Mouse (Mus musculus) MEL-GATA-1-ER (cell line): Measurements from ENCODE around the gene Atf1.

Experiments used
- DNase-seq: peaks from one replicate; pipeline ENCODE4 v3.0.0-alpha.2; 2012; ENCODE audit warnings: low read depth; ENCODE audit errors: extremely low read depth

Atf1 gene

DNA sequence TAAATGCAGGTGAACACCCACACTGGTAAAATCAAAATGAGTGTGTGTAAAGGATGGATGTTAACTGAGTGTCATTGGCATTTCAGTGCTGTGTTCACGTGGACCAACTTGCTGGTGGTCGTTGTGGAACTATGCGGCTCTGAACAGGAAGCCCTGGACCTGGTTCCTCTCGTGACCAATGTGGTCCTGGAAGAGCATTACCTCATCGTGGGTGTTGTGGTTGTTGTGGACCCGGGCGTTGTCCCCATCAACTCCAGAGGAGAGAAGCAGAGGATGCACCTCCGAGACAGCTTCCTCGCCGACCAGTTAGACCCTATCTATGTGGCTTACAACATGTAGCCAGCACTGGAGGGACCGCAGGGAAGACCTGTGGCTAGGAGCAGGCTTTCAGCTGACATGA, 12.5 kb upstream of the Atf1 start:
- DNase-seq: no peak

DNA sequence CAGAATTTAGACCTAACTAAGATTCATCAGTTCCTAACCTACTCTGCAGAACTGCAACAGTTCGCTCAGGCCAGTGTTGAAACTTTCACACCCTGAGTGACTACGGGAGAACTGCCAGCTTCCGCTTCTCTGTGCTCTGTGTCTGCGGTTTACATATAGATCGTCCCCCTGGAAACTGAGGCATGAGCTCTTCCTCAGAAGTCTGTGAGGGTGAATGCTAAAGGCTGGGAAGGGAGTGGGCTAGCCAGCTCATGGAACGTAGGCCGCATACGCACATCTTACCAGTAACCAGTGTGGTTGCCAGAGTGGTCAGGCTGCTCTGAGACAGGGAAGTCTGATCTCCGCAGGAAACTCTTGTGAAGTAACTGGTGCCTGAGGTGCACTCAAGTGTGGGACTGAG, 11.4 kb upstream of the Atf1 start:
- no peak for DNase-seq

DNA sequence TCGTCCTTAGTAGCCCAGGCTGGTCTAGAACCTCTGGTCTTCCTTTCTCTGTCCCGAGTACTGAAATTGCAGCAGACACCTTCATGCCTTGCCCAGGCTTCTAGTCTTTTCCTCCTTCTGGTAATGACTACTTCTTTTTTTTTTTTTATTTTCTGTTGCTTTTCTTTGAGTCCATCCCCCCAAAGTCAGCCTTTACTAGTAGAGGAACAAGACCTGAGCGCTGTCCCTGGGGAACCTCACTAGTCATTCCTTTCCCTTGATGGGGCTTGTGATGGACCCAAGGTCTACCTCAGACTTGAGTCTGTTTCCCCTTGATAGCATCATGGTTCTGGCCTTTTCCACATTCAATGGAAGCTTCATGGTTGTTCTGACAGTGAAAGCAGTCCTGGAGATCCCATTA, 9.6 kb upstream of the Atf1 start:
- DNase-seq: no peak

DNA sequence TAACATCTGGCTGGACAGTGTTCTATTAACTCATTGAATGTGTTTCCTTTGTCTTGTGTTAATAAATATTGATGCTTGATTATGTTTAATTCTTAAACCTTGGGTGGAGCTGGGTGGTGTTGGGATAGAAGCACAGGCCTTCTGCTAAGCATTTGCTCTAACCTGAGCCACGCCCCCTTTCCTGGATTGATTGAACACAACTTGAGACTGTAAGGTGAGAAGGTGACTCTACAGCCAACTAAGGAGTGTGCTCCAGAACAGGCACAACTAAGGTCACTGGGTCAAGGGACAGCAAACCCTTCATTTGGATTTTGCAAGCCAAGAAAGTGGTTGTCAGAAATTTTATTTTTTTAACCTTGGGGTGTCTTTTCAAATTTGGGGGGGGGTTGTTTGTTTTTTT, 8.2 kb upstream of the Atf1 start:
- DNase-seq: no peak

DNA sequence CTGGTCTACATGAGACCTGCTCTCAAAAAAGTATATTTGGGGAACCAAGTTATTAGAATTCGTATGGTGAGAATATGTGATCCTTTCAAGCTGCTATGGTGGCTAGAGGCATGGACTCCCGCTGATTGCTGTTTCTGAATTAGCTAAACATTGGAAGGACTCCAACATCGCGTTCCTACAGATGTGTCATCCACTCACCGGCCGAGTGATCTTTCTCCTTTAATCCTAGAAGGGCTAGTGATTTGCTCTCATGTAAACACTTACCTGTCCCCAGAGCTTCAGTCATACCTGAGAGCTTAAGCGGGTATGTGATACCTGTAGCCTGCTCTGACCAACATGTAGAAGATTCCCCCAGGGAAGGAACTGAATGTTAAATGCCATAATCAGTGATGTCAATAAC, 6.7 kb upstream of the Atf1 start:
- DNase-seq: no peak

DNA sequence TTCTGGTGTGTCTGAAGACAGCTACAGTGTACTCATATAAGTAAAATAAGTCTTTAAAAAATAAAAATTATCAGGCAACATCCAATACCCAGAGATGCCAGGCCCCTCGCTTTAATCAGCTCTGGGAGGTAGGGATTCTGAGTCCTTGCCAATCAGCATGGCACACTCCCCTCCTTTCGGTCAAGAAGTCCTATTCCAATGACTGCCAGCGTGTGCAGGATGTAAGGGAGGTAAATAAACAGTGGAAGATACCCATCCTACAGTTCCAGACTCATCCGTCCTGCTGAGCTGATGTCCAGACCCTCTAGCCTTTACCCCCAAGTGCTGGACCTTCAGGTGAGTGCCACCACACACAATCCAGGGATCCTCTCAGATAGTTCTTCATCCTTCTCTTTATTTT, 2.2 kb upstream of the Atf1 start:
- no peak for DNase-seq

DNA sequence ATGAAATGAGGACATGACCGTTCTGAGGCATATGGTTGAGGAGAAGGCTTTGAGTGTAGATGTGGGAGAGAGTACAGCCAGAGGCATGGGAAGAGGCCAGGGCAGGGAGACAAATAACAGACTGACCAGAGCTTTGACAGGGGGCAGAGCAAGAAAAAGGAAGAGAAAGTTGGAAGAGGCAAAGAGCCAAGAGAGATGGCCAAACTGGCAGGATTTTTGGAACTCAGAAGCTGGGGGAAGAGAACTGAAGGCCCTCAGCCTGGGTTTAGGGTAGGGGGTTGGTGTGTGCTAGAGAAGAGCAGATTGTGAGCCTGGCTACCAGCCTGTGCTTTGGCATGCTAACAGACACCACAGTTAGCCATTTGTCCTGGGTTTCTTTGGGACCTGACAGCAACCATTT, 1.7 kb upstream of the Atf1 start:
- no peak for DNase-seq

DNA sequence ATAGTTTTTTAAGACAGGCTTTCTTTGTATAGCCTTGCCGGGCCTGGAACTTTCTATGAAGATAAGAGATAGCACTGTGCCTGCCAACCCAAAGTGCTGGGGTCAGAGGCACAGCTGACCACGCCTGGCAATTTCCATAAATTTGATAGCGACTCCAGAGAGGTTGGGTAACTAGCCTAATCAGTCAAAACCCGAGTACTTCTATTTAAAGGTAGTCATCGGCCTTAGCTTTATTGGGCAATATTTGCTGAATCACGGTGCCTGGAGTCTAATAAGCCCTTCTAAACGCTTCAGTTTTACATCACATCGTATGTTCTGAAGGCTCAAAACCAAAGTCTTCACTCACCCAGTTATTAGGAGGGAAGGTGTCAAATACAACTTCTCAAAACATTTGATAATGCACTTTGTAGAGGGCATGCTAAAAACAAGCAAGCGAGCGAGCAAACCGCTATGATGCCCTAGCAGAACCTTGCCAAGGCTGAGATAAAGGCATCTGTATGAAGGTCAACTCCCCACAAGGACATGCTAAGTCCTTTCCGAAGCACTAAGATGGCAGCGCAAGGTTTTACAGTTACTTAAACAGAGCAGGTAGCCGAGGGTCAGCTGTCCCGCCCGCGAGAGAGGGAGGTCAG, 472 bp upstream of the Atf1 start:
- DNase-seq: peak; percentile 93

DNA sequence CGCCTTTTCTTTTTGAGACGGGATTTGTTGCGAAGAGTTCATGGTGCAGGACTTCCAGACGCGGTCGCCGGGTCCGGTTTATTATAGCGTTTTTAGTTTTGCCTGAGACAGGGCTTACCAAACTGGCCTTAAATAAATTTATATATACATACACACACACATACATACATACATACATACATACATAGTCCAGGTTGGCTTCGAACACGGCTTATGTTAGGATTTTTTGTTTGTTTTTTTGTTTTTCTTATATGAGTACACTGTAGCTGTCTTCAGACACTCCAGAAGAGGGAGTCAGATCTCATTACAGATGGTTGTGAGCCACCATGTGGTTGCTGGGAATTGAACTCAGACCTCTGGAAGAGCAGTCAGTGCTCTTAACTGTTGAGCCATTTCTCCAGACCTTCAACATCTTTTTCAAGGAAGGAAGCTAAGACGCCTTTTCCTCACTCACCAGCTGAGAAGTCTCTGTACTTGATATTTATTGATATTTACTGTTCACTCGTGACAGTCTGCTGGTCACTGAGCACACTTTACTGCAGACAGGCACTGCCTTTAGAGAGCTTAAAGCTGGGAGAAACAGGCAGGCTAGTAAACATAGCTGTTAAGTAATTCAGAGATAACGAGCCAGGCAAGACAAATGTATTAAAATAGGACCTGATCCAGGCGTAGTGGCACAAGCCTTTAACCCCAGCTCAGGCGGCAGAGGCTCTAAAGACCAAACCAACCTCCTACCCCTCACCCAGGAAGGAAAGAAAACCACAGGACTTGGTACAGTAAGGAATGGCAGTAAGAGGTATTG, 1.1 kb downstream of the Atf1 start:
- DNase-seq: peak; percentile 36

DNA sequence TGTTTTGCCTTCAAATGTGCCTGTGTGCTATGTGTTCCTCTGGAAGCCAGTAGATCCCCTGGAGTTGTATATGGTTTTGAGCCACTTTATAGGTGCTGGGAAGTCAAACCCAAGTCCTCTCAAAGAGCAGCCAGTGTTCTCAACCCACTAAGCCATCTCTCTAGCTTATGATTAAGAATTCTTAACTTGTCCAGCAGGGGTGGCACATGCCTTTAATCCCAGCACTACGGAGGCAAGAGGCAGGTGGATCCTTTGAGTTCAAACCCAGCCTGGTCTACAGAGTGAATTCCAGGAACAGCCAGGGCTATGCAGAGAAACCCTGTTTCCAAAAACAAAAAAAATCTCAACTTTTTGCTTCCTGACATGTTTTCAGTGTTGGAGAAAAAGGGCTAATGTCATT, 3.0 kb downstream of the Atf1 start:
- DNase-seq: peak; percentile 25

DNA sequence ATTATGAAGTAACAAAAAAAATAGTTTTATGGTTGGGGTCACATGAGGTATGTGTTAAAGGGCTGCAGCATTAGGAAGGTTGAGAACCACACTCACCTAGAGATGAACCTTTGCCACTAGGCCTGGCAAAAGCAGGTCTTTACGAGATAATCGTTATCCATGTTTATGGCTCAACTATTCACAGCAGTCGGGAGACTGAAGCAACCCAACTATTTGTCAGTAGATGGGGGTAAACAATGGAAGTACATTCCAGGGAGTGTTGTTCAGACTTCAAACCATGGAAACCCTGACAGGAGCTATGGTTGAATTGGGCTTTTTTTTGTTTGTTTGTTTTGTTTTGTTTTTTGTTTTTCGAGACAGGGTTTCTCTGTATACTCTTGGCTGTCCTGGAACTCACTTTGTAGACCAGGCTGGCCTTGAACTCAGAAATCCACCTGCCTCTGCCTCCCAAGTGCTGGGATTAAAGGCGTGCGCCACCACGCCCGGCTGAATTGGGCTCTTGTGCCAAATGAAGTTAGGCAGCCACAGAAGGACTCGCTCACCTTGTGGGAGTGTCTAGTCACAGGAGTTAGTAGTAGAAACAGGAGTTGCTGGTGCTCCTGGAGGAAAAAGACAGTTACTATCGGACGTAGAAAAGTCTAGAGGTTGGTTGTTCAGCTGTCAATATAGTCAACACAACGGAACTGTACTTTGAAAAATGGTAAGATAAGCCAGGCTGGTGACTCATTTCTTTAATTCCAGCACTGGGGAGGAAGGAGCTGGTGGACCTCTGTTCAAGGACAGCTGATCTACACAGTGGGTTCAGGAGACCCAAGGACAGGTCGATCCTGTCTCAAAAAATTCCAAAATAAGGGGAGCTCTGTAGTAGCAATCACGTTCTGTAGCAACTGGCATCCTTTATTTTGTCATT, 4.3 kb downstream of the Atf1 start:
- DNase-seq: no peak

DNA sequence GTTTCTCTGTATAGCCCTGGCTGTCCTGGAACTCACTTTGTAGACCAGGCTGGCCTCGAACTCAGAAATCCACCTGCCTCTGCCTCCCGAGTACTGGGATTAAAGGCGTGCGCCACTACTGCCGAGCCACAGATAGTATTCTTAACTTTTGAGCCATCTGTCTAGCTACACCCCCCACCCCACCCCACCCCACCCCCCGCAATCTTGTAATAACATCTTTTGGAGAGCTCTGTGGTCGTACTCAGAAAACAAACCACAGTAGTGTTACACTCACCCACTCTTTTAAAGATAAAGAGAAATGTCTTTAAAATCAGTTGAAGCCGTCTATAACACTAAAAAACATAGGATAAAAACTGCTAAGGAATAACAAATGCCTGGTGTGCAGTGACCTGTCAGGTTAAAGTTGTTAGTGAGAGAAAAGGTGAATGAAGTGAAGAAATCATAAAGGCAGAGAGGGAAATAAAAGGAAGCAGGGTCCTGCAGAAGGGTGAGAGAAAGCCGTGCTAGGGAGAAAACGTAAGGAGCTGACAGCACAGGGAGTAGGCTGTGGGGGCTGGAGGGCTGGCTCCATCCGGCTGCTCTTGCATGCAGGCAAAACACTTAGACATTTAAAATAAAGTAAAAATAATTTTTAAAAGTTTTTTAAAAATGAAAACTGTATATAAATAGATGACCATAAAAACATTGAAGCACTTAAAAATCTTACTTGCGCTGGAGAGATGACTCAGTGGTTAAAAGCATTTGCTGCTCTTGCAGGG, 7.8 kb downstream of the Atf1 start:
- no peak for DNase-seq

DNA sequence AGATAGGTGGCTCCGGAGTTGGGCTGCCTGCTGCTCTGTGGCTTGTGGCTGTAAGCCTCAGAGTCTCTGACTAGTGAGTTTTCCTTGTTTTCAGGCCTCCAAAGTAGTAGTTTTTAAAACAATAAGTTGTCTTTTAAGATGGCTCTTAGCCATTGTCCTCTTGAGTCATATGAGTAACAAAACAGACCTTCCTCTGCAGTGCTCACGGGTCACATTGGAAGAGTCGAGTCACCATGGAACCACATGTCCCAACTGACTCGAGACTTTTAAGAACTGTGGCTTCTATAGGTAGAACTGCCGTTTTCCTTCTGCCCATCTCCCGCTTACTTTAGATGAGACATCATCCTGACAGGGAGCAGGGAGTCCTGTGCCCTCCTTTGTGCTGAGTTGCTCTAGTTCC, 9.3 kb downstream of the Atf1 start:
- DNase-seq: no peak

DNA sequence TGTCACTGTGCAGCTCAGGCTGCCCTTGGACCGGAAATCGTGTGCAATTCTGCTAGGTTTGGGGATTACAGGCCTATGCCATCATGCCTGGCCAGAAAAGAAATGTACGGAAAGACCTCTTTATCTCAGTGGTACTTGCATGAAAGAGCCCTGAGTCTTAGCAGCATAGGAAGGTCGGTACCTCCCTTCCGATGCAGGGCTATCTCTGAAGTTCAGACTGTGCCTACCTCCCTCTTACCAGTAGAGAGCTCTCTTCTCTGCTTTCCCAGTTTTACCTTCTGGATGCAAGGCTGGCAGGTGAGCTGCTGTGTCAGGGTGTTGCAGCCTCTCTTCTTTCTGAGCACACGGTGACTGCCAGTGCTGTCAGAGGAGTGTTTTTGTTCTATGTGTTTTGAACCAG, 14.2 kb downstream of the Atf1 start:
- no peak for DNase-seq

DNA sequence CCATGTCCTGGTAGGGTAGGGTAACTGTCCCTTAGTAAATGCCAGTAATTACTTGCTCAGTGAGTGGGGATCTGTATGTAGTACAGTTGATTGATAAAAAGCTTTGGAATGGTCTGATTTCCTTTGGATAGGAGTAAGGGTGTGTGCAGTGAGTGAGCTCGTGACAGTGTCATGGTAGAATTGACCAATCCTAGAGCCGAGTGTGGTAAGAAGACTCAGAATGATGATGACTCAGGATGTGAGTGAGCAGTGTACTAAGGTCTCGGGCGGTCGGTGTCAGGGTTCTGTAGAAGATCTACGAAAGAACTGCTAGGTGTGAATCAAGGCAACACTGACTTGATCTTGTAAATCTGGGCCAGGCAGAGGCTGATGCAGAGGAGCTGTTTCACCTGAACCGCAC, 18.3 kb downstream of the Atf1 start:
- no peak for DNase-seq

DNA sequence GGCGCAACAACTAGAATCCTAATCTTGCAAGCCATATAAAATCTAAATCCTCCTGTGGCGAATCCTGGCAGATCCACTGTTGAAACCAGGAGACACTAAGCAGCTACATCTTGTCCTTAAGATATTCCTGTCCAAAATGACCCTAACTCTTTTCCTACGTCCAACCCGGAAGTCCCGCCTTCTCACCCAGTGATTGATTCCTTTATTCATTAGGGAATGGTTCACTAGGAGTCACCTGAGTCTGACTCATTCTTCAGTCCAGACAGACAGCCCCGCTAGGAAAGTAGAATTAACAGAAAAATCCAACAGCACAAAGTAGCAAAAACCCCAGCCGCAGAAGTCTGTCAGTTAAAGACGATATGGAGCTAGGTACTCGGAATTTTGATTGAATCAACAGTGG, 19.7 kb downstream of the Atf1 start:
- DNase-seq: no peak

DNA sequence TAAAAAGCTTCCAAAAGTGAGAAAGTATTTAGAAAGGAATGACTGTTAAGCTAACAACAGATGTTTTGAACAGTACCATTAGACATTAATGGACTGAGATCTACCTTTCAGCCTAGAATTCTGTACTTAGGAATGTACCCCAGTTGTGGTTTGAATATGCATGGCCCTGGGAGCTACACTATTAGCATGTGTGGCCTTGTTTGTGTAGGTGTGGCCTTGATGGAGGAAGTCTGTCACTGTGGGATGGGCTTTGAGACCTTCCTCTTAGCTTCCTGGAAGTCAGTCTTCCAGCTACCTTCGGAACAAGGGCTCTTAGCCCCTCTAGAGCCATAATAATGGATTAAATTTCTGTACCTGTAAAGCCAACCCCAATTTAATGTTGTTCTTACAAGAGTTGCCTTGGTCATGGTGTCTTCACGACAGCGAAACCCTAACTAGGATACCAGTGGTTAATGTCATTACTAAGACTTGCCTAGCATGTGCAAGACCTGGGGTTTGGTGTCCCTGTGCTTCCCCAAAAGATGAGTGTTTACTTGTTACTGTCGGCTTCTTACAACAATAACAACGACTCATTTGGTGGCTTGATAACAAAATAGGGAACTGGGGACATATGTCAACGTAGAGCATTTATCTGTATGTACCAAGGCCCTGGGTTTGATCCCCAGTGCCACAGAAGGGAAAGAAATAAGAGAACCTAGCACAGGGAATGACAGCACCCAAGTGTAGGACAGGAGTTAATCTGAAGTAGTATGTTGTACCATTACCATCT, 21.2 kb downstream of the Atf1 start:
- peak; percentile 94 for DNase-seq

DNA sequence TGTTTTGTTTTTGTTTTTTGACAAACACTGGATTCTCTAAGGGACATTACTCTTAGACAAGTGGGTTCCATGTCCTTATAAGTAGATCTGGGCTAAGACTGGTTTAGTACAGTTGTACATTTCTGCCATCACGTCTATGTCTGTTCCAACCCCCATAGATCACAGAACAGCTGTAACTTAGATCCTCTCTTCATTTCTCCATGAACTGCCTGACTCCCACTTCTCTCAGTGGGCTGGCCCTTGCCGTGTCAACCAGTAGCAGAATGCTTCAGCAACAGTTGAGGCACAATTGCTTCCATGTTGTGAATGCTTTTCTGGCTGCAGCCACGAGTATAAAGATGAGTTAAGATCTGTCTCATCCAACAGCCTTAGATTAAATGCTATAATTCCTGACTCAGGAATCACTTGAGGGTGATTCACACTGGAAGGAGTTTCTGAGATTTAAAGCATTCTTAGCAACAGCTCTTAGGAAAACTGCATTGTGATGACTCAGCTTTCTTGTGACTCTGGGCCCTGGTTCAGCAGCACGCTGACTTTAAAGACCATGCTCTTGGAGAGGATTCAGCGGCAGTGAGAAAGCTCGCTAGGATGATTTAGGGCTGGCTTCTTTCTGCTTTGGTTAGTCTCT, 23.6 kb downstream of the Atf1 start:
- DNase-seq: no peak

DNA sequence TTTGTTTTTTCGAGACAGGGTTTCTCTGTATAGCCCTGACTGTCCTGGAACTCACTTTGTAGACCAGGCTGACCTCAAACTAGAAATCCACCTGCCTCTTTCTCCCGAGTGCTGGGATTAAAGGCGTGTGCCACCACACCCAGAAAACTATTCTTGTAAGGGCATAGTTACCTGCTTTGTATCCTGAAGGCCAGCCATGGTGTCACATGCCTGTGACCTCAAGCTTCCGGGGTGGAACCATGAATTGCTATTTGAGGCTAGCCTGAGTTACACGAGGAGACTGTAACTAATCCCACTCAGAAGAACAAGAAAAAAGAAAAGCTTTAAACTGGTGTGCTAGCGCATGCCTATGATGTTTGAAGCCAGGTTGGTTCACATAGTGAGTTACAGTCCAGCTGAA, 28.8 kb downstream of the Atf1 start:
- no peak for DNase-seq

DNA sequence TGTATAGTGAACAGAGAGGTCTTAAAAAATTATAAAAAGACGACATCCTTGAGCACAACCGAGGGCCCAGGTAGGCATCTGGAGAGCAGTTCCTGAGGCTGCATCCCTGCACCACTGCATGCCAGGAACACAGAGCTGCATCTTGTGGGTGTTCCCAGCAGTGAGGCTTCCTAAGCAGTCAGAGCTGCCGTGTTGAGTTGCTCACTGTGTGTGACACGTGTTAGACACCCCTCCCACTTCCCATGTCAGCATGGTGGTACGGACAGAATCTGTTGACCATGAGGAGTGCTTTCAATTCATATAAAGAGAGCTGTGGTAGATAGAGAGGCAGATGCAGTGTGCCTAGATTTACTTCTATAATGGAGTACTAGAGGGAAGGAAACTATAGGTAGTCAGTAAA, 29.7 kb downstream of the Atf1 start:
- DNase-seq: no peak
